Mouse (Mus musculus): Measurements from ENCODE around the gene Ube2d2b.

Gene Ube2d2b

GRCm38 (mm10) chr5:107855546-107855945 lies 25.6 kb downstream of the Ube2d2b start:
- DNase-seq: no peak

DNA sequence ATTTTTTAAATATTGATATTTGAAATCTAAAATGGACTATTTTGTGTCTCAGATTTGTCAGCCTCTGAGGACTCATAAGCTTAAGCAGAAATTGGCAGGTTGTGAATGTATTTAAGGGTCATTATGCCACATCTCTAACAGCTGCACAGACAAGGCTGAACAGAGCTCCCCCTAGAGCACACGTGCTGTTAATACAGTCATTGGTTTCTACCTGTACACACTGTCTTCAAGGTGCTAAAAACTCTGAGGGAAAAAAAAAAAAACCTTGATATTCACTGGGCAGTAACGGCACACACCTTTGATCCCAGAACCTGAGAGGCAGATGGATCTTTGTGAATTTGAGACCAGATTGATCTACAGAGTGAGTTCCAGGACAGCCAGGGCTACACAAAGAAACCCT lies 29.1 kb downstream of the Ube2d2b start:
- no peak for DNase-seq

DNA sequence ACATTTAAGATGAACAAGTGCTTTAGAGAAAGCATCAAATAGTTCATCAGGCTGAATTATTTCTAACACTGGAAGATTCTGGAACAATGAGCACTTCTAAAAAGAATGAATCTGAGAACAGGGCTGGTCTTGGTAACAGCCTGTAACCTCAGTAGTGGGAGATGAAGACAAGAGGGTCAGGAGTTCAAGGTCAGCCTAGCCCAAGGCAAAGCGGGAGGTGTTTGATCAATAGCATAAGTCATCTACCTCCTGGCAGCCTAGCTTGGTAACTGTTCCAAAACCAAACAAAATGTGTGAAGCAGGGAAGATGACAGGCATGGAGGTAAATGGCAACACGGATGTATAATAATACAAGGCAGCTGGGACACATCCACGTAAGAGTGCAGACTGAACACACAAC lies 34.1 kb downstream of the Ube2d2b start:
- no peak for DNase-seq

GRCm38 (mm10) chr5:107866127-107867126 lies 36.5 kb downstream of the Ube2d2b start:
- DNase-seq: no peak

DNA sequence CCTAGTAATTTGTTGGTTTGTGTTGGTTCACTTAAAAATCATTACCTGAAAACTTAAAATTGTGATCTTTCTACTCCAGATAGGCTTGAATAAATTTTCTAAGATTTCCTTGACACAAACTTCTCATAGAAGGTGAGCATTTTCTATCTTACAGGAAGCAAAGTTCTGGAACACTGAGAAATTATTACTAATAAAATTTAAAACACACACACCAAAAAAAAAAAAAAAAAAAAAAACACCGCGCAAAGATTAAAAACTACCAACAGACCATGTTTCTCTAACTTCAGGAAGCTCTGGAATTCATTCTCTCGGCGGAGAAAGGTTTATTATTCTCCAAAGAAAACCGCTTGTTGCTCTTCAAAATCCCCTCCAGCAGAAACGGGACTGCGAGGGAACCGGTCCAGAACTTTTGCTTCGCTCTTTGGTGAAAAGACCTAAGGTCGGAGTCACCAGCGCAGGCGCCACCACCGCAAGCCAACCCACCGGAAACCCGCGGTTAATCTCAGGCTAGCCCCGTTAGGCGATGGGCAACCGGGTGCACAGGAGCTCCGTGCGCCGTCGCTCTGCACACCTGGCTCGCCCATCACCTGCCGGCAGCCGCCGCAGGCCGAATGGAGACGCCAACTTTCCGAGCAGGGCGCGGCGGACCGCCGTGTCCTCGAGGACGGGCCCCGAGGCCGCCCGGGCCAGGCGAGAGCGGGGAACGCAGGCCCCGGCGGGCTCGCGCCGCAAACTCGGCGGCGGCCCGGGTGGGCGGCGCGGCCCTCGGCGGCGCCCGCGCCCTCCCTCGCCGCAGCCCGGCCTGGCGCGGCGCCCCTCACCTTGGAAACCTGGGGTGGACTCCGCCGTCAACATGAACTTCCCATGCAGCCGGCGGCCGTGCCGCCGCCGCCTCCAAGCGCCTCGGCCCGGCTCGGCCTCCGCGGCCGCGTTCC lies 38.3 kb downstream of the Ube2d2b start:
- peak; percentile 78 for DNase-seq

- peak; percentile 98 for DNase-seq
Measured at GRCm38 (mm10) chr5:107868905-107869424, 39.1 kb downstream of the Ube2d2b start.

GRCm38 (mm10) chr5:107869701-107870100 lies 39.8 kb downstream of the Ube2d2b start:
- no peak for DNase-seq

DNA sequence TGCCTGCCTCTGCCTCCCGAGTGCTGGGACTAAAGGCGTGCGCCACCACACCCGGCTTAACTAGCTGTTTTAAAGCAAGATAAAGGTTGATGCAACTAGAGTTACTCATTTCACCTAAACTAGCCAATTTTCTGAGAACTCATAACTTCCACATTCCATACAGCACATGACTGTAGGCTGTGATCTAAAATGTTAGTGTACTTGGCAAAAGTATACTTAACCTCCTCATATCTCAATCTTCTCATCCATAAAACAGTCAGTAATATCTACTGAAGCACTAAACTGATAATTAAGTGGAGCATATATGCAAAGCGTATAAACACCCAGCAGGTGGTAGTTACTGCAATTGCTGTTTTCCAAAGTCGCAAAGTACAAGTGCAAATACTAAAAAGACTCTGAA lies 43.4 kb downstream of the Ube2d2b start:
- DNase-seq: no peak

DNA sequence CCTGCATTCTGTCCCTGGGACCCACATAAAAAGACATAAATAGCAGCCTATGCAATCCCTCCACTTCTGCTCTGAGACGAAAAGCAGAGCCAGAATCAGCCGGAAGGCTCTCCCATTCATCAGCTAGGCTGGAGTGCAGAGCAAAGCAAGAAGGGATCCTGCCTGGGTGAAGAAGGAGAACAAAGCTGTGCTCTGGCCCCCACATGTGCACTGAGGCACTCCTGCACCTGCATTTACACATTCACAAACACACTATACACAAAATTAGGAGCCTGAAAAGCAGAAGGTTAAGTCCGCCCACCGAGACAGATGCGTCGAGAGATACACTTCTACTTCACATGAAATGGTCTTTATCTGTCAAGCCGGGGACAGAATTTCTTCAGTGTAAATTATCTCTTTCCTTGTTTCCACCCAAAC lies 44.0 kb downstream of the Ube2d2b start:
- no peak for DNase-seq

DNA sequence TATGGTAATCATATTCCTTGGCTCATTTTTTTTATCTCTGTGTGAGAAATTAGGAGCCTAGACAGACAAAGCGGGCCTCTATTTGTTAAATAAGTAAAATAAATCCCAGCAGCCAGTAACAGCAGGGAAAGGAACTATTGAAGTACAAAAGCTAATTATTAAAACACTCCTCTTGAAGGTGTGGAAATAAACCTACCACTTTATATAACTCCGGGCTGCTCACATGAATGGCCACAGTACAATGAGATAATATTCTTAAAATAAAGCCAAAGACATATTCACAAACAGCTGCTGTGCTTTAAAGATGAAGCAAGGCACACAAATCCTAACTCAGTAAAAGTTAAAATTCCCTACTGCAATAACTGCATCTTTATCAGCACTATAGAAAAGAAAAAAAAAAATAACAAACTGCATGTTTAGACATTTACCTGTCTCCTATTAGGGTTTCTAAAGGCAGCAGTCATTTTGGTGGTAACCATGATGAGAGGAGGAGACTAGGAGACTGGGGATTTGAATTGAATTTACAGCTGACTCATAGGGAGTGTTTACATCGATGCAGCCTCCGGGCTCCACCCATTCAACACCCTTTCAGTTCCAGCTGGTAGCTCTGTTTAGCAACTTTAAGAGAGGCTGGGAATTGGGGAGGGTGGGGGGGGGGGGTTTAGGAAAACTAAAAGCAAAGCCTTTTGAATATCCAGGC lies 44.8 kb downstream of the Ube2d2b start, which contains the start of gene Evi5:
TSS of gene Evi5 (minus strand) at position 547 of the 700 bp plus-strand sequence.
- no peak for DNase-seq

DNA sequence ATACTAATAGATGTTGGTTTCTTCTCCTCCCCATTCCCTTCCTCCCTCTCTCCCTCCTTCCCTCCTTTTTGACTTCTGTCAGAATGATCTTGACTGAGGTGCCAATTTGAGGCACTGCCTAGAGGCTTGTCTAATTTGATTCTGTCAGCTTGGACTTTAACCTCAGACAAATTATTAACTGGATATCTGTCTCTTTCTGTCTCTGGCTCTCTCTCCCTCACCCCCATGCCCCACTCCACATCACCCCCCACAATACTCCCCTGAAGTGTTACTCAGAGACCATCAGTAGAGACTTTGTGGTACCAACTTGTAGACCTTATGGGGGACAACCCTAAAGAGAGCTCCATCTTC lies 45.3 kb downstream of the Ube2d2b start:
- DNase-seq: no peak

DNA sequence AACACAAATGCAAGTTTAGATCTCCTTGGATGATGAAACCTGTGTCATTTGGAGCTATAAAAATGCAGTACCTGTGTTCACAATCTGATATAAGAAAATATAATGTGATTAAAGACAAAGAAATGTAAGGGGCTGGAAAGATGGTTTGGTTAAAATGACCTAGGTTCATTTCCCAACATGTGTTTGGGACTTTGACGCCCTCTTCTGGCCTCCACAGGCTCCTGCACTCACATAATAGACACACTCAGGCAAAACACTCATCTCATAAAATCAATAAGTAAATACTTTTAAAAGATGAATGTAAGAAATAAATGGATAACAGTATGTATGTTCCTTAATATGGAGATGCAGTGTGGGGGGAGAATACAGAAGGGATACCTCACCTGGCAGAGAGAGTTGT lies 47.2 kb downstream of the Ube2d2b start:
- DNase-seq: no peak

DNA sequence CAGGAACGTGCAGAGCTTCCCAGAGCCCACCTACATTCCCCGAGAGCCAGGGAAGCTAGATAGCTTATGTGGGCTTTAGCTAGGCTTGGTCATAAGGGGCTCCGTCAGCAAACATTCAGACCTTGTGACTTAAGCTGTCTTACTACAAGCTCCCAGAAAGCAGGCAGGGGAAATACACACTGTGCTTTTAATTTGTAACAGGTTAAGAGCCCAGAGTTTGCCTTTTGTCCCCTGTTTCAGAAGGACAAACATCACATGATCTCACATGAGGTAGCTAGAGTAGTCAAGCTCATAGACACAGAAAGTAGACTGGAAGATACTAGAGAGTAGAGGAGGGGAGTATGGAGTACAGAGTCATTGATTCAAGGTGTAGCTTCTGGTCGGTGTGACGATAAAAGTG lies 50.8 kb downstream of the Ube2d2b start:
- no peak for DNase-seq

Data from embryo, embryonic 11 days (tissue).